Mouse (Mus musculus) brain, adult 2 months (tissue): Measurements from ENCODE around the gene Gucd1.
"Not testable (repeated sequence)": the region's sequence is repeated elsewhere in the genome, so short reads cannot be mapped to it uniquely, and the experiment has no call there.

ENCODE experiments used
- DNase-seq: peaks from one replicate; pipeline ENCODE4 v3.0.0; 2011; ENCODE audit warnings: low read depth, low spot score

The Gucd1 gene

DNA sequence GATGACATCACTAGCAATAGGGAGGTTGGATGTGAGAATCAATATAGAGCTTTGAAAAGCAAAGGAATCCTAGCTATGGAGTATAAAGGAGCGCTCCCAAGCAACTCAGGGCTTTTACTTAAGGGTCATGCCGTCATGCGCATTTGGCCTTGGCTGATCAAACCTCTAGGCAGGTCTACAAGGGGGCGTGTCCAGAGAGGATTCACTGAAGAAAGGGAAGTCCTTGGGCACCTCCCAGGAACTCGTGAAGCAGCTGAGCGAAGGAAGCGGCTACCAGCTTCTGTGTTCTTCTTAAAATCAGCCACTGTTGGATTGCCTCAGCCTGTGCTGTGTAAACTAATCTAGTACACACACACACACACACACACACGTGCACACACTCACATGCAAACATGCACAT lies 44.4 kb downstream of the Gucd1 start:
- no peak for DNase-seq

DNA sequence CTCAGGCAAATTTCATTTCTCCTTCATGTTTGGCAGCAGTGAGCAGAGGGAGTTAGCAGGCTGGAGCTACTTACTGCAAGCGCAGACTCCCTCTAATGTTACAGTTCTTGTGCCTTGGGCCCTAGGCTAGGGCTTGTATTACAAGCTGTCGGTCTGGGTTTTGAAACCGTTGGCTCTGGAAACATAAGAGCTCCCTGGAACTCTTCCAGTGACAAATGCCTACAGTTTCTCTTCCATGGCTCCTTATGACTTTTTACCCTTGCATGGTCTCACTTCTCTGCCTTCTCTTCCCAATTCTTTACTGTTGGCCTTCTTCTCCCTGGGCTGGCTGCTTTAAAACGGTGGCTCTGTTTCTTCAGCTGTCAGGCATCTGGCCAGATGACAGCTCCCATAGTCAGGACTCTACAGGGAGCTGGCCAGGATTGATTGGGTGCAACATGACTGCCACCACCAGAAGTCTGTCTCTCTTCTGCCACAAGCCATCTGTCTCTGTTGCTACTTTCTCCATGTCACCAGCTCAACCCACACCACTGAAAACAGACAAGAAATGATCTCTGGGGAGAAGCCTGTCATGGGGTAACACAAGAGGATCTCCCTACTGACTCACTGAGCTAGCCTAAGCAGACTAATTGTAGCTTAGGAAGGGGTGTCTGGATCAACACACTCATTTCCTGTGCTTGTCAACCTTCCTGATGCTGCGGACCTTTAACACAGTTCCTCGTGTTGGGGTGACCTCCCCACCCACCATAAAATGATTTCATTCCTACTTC lies 51.8 kb downstream of the Gucd1 start:
- DNase-seq, result peak; percentile 44

GRCm38 (mm10) chr10:75462728-75463127 lies 55.0 kb downstream of the Gucd1 start:
- no peak for DNase-seq

DNA sequence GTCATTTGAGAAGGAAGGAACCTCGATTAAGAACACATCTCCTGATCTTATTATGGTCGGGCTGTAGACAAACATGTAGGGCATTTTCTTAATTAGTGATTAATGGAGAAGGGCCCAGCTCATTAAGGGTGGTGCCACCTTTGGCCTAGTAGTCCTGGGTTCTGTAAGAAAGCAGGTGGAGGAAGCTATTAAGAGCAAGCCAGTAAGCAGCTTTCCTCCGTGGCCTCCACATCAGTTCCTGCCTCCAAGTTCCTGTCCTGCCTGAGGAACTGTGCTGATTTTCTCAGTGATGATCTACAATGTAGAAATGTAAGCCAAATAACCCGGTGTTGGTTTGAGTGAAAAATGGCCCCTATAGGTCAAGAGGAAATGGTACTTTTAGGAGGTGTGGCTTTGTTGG lies 59.4 kb downstream of the Gucd1 start:
- no peak for DNase-seq

DNA sequence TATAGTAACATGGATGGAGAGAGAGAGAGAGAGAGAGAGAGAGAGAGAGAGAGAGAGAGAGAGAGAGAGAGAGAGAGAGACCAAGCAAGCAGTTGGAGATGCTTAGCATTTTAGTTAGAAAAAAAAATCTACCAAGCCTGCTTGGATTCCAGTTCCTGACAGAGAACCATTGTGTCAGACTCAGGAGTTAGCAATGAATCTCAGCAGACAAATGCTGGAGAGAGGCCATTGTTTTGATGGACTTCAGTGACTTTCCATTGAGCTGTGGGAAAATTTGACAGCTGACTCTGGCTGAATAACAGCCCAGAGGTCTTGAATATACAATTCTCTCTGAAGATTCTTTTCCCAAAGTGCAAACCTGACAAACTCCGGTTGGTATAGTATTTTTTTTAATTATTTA lies 59.9 kb downstream of the Gucd1 start:
- DNase-seq, result peak; percentile 68

GRCm38 (mm10) chr10:75456061-75456831 lies 61.5 kb downstream of the Gucd1 start:
- not testable (repeated sequence) for DNase-seq

GRCm38 (mm10) chr10:75451036-75451786 lies 66.6 kb downstream of the Gucd1 start:
- DNase-seq, result peak; percentile 66

DNA sequence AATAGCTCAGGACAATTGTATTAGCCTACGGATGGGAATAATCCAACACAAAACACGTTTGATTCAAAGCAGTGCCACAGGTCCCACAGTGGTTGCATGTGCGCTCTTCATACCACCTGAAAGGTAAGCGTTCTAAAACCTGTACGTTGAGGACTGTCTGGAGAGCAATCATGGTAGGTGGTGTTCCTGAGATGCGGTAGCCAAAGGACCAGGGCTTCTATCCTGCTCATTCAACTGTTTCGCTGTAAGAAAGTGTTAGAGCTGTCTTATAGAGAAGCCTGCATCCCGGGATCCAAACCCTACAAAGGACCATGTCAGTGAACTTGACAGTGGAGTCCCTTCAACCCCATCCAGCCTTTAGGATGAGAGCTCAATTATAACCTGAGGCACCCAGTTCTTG lies 67.4 kb downstream of the Gucd1 start:
- DNase-seq, result no peak

GRCm38 (mm10) chr10:75448806-75449420 lies 68.9 kb downstream of the Gucd1 start:
- DNase-seq, result no peak

- DNase-seq, result no peak
Observed at GRCm38 (mm10) chr10:75447489-75447888, 70.3 kb downstream of the Gucd1 start.

DNA sequence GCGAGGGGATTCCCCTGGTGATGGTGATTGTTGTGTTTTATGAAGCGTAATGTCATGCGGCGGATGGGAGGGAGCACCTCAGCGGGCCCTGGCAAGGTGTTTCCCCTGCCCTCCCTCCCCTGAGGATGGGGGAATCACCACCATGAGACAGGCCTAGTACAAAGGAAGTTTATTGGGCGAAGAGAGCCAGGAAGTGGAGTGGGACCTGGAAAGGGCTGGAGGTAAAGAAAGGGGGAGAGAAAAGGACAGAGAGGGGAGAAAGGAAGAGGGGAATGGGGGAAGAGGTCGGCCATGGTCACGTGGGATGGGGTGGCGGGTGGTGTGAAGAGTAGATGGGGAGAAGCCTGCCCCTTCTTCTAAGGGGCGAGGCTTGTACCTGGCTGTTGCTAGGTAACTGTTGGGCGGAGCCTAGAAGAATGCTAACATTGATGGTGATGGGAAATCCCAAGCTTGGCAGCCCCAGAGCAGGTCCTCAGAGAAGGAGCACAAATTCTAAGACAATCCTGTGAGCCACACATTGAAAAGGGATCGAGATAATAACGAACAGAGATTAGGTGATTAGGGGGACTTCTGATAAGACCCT lies 71.2 kb downstream of the Gucd1 start:
- no peak for DNase-seq

GRCm38 (mm10) chr10:75445030-75445429 lies 72.7 kb downstream of the Gucd1 start:
- no peak for DNase-seq

- no peak for DNase-seq
Observed at GRCm38 (mm10) chr10:75444111-75444826, 73.5 kb downstream of the Gucd1 start.

- DNase-seq, result no peak
Observed at GRCm38 (mm10) chr10:75443017-75443416, 74.8 kb downstream of the Gucd1 start.

- no peak for DNase-seq
Observed at GRCm38 (mm10) chr10:75441800-75442199, 76.0 kb downstream of the Gucd1 start.

DNA sequence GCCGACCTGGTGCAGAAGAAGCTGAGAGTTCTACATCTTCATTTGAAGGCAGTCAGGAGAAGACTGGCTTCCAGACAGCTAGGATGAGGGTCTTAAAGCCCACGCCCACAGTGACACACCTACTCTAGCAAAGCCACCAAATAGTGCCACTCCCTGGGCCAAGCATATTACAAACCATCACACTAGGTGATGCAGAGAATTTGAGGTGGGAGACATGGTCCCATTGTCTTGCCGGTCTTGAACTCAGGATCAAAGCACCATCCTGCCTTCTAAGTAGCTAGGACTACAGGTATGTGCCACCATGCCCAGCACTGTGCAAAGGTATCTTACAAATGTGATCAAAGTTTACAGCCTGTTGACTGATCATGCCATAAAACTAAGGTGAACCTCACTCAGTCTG lies 77.0 kb downstream of the Gucd1 start:
- no peak for DNase-seq

GRCm38 (mm10) chr10:75439211-75439811 lies 78.5 kb downstream of the Gucd1 start:
- DNase-seq, result peak; percentile 39

- DNase-seq, result peak; percentile 59
Observed at GRCm38 (mm10) chr10:75438132-75438810, 79.5 kb downstream of the Gucd1 start.

GRCm38 (mm10) chr10:75437284-75437683 lies 80.5 kb downstream of the Gucd1 start:
- no peak for DNase-seq
